Mouse (Mus musculus) 3134 (cell line): Measurements from ENCODE around the gene Spc24.
"Not testable (repeated sequence)": the region's sequence is repeated elsewhere in the genome, so short reads cannot be mapped to it uniquely, and the experiment has no call there.

ENCODE experiments used
- DNase-seq: peaks from one replicate; pipeline ENCODE4 v3.0.0-alpha.2; 2011; ENCODE audit warnings: low spot score; ENCODE audit not compliant: insufficient read length; ENCODE audit errors: extremely low read depth

The Spc24 gene

GRCm38 (mm10) chr9:21760155-21761088 is at the start of gene Spc24:
Gene Spc24, minus strand, starts transcription at chr9:21760303.
- DNase-seq, result peak; percentile 89

DNA sequence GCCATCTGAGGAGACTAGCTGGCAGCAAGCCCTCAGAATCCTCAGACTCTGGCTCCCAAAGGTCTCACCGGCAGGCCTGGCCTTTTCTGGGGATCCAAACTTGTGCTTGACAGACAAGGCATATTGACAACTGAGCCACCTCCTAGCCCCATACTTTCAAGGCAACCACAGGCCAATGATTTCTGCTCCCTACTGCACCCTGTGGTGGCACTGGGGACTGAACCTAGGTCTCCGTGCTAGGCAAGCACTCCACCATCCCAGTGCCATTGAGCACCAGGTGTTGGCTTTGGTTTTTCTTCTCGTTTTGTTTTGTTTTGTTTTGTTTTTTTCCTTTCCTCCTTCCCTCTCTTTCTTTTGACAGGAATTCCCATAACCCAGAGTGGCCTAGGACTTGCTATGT is 48.5 kb upstream of the Spc24 start:
- no peak for DNase-seq

DNA sequence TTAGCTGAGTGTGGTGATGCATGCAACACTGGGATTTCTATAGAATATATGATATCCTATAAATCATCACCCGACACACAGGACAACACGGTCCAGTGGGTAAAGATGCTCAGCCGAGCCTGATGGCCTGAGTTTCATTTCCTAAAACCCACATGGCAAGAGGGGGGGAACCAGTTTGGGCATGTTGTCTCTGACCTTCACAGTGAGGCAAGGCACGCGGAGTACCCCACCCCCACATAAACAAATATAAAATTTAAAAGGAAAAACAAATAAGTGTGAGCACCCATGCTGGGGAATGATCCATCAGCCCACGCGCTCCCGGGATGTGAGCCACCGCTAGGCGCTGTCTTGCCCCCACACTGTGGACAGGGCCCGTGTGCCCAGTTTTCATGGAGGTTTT is 46.9 kb upstream of the Spc24 start:
- no peak for DNase-seq

- DNase-seq, result no peak
These were observed 46.3 kb upstream of the Spc24 start for GRCm38 (mm10) chr9:21806363-21806762.

DNA sequence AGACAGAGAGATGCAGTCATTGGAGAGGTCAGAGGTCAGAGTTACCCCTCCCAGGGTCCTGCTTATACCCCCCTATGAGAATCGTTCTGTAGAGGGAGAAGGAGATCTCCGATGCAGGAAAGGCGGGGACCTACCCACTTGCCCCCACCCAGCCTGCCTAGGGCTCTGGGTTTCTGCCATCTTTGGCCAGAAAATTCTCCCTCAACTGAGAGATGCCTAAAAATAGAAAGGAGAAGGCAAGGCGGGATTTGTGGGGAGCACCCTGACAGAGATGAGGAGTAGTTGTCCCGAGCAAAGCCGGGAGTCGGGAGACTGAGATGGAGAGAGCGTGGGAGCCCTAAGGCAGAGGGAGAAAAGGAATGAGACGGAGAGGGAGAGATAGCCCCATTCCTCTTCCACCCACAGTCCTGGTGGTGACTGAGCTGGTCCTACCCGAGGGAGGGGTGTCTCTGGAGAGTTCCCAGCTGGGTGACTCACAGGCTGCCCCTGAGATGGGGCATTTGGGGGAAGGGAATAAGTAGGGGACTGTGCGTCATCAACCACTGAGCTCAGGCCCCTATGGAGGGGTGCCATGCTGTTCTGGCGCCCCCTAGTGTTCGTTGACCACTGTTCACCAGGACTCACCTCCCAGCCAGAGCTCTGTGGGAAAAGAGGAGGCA is 44.0 kb upstream of the Spc24 start:
- peak; percentile 86 for DNase-seq

GRCm38 (mm10) chr9:21801591-21801990 is 41.5 kb upstream of the Spc24 start:
- DNase-seq, result no peak

DNA sequence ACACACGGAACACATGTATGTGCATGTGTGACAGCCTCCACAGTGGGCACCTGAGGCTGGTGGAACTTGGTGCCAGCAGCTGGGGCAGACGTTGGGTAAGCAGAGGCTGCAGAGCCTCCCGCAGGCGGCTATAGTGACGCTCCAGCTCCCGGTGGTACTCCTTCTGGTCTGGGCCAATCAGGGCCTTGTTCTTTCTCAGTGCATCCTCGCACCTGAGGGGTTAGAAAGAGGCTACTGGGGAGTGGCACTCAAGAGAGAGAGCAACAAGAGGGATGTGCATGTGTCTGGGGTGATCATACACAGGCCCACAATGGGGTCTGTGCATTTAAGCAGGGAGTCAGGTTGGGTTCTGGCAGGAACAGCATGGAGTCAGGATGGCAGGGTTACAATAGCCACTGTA is 41.0 kb upstream of the Spc24 start:
- no peak for DNase-seq

DNA sequence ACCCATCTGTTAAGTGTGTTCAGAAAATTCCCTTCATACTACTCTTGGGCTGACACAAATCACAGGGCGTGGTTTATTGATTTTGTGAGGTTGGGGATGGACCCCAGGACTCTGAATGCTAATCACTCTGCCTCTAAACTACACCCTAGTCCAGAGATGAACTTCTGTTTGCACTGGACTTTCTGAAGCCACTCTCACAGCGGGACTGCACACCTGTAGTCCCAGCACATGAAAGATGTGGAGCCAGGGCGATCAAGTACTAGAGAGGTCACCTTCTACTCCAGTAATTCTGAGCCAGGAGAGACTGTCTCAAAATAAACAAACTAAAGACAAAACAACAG is 38.9 kb upstream of the Spc24 start:
- no peak for DNase-seq

- DNase-seq, result peak; percentile 91
These were observed 38.4 kb upstream of the Spc24 start, which contains the start of gene Kank2 for GRCm38 (mm10) chr9:21798345-21799009. Gene Kank2, minus strand, starts transcription at chr9:21798744.

- DNase-seq, result peak; percentile 82
These were observed 37.8 kb upstream of the Spc24 start for GRCm38 (mm10) chr9:21797921-21798344.

DNA sequence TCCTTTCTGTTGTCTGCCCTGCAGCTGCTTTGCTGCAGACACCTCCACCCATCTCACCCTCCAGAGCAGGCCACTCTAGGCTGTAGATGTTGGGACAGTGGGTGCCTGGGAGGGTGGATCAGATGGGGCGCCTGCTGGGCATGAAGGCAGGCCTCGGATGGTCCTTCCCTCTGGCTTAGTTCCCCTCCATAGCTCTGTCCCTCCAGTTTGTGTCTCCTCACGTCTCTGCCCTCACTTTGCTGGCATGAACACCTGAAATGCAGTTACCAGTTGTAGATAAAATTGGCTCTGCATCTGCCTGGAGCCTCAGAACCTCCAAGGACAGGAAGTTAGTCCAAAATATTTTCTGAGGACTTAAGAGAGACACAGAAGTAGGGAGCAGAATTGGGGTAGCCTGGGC is 36.8 kb upstream of the Spc24 start:
- DNase-seq, result peak; percentile 38

DNA sequence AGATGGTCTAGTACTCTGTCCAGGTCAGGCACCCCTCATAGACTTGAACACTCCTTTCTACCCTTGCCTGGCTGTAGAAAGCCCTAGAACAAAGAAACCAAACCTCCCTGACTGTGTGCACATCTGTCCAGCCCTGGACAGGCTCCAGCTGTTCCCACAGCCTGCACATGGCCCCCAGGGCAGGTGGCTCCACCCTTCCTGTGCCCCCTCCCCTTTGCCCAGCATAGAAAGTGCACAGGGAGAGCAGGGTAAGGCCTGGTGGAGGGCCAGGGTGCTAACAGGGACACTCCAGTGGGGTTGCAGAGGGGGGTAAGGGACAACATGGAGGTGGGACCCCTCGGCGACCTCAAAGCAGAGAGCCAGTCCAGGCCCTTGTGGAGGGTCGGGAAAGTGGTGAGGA is 36.2 kb upstream of the Spc24 start:
- DNase-seq, result no peak

DNA sequence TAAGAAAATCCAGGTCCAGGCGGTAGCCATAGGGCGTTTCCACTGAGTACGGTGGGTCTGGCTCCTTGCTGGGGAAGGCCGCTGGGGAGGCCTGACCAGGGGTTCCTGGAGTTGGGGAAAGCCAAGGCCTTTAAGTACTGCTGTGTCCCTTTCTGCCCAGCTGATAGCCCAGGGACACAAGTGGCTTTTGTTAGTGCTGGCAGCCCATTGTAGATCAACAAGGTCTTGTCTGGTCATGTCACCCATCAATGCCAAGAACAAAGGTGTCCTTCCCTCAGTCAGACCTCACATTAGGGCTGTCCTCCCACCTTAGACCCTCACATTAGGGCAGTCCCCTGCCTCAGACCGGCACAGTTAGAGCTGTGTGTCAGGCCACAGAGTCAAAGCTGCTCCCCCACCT is 35.5 kb upstream of the Spc24 start:
- DNase-seq, result no peak

GRCm38 (mm10) chr9:21794925-21795324 is 34.8 kb upstream of the Spc24 start:
- DNase-seq, result no peak

DNA sequence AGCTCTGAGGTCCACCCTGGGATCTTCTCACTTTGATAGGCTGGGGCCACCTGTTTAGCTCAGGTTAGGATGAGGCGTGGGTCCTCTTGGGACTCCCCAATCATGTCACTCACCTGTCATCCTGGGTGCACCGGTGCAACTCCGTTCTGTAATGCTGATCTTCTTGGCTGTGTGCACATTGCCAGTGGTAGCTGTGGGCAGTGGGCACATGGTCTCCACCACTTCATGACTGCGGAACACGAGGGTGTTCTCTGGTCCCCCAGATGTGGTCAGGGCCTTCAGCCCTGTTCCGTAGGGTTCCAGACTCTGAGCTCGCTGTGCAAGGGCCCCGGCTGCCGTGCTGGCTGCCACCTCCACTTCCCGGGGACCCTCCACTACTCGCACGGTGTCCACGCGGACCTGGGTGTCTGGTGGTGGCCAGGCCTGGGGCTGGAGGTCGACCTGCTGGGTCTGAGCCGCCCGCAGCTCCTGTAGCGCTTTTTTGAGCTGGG is 34.3 kb upstream of the Spc24 start:
- no peak for DNase-seq

GRCm38 (mm10) chr9:21793507-21793906 is 33.4 kb upstream of the Spc24 start:
- not testable (repeated sequence) for DNase-seq

DNA sequence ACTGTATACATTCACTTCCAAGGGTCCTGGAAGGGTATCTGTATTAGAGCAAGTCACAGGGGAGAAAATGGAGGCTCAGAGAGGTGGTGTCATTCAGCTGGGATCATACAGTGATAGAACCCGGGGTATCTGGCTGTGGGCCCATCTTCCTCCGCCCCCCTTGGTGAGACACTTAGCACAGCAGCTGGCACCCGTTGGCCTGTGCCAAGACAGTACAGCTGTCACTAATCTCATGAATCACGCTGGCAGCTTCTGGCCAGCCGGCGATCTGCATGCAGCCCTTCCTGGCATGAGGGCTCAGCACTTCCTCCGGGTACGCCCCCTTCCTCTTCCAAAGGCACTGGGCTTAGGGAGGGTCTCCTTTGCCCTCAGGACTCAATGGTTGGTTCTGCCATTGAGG is 32.5 kb upstream of the Spc24 start:
- peak; percentile 71 for DNase-seq

- DNase-seq, result peak; percentile 93
These were observed 31.8 kb upstream of the Spc24 start for GRCm38 (mm10) chr9:21791861-21792260.

GRCm38 (mm10) chr9:21788234-21788633 is 28.1 kb upstream of the Spc24 start:
- DNase-seq, result no peak

DNA sequence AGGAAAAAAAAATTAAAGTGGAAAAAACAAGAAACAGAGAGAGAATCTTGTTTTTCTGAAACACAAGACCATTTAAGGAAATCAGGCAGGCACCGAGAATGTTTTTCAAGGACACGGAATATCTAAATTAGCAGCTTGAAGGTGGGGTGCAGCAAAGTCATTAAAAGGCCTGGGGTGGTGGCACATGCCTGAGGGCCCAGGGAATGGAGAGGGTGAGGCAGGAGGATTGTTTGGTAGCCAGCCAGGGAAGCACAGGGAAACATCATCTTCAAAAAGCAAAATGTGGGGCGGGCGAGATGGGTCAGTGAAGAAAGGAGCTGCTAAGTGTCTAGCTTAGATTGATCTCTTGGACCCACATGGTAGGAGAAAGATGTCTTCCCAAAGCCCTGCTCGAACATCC is 27.6 kb upstream of the Spc24 start:
- DNase-seq, result no peak

- DNase-seq, result peak; percentile 63
These were observed 26.8 kb upstream of the Spc24 start for GRCm38 (mm10) chr9:21786906-21787305.
